Mouse (Mus musculus): ENCODE data around the gene Snx6. TPM values are rescaled to one million over a fixed set of nuclear protein-coding genes. Genes with fewer than 3 reads are reported as not detected.

Gene Snx6
- 58.6 TPM for total RNA-seq (2023)

DNA sequence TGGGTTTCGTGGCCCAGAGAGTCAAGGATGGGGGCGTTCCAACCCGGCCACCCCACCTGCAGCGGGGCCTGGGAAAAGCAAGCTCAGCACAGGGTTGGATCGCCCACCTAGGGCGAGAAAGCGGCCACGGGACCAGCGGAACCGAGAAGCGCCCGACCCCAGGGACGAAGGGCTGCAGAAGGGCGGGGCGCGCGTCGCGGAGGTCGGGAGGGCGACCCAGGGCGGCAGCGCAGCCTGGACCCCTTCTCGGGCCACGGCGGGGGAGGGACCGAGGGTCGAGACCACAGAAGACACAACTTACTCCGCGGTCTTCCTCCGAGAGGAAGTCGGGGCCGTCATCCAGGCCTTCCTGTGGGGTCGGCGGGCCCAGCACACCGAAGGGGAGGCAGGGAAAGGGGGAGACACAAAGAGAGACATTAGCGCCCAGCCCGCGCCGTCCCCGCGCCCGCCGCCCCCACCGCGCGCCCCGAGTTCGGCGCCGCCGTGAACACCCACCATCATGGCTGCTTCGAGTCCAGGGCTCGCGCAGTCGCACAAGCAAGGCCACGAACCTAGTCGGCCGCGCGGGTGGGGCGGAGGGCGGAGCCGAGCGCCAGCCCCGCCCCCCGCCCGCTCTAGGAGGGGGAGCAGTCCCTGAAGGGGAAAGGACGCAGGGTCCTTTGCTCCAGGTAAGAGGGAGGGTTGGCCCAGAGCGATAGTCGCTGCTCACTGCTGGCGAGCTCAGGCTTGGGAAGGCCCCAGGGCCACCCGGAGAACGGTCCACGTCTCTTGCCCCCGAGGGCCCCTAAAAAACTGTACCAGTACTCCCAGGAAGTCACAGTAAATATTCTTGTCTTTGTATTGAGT lies at the start of gene Snx6:
Snx6 (minus strand) TSS at position 551 of the 846 bp plus-strand sequence.

Other genes starting within 250 kb of the Snx6 start
- gene Sptssa, start 139.1 kb downstream of the Snx6 start, total RNA-seq (2023), result 34.2 TPM
- gene Eapp, start 99.8 kb downstream of the Snx6 start, total RNA-seq (2023), result 28.4 TPM
- gene Cfl2, start 67.2 kb upstream of the Snx6 start, total RNA-seq (2023), result 29.3 TPM
- not detected for gene Gm20403, start 190.8 kb upstream of the Snx6 start, total RNA-seq (2023)
- gene Baz1a, start 218.6 kb upstream of the Snx6 start, total RNA-seq (2023), result 101 TPM

Data from CD4-positive naive resting alpha-beta T cell, adult 57 days (primary cell).